Mouse (Mus musculus): ENCODE results near the gene Myo1f.
"Not testable (repeated sequence)": the region's sequence is repeated elsewhere in the genome, so short reads cannot be mapped to it uniquely, and the experiment has no call there.

The Myo1f gene

DNA sequence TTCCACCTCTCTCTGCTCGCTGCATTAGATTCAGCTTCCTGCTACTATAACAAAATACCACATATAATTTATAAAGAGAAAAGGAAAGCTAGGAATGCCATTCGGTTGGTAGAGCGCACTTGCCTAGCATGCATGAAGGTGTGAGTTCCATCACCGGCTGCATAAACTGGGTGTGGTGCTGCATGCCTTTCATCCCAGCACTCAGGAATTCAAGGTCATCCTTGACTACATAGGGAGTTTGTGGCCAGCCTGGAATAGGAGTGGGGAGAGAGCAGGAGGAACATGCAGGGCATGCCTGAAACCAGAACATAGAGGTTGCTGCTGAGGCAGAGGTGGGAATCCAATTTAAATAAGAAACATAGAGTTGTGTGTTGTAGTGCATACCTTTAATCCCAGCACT lies 28.6 kb downstream of the Myo1f start:
- no peak for DNase-seq (ENCODE audit: low read depth, low spot score)

DNA sequence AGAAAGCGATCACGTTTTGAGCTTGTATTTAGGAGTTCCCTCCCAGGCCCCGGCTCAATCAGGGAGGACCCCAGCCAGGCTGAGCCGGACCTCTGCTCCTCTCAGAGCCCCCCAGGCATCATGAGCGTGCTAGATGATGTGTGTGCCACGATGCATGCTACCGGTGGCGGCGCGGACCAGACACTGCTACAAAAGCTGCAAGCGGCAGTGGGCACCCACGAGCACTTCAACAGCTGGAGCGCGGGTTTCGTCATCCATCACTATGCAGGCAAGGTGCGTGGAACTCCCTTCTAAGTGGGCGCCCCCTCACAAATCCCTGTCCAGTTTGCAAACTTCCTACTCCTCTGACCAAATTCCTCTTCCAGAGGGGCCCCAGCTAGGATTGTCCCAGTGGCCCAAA lies 30.5 kb downstream of the Myo1f start:
- DNase-seq (ENCODE audit: low read depth, low spot score): no peak

DNA sequence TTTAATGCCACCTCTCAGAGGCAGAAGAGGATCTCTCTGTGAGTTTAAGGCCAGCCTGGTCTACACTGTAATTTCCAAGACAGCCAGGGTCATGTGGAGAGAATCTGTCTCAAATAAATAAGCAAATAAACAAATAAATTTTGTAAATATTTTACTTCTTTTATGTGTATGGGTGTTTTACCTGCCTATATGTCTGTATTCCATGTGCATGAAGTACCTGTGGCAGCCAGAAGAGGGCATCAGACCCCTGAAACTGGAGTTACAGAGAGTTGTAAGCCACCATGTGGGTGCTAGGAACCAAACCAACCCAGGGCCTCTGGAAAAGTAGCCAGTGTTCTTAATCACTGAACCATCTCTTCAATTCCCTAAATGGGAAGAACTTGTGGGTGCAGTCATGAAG lies 41.8 kb downstream of the Myo1f start:
- DNase-seq (ENCODE audit: low read depth, low spot score): no peak

DNA sequence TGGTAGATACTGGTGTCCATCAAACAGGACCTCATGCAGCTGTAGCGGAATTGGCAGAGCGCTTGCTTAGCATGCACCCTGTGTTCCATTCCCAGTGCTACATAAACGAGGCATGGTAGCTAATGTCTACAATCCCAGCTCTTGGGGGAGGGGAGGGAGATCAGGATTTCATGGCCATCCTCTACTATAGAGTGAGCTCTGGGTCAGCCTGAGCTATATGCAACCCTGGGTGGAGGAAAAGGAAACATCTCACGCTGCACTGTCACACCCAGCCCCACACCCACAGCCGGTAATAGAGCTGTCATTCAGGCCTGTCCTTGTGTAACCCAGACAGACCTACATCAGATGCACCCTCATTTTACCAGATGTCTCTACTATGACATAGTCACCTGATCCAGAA lies 43.0 kb downstream of the Myo1f start:
- no peak for DNase-seq (ENCODE audit: low read depth, low spot score)

DNA sequence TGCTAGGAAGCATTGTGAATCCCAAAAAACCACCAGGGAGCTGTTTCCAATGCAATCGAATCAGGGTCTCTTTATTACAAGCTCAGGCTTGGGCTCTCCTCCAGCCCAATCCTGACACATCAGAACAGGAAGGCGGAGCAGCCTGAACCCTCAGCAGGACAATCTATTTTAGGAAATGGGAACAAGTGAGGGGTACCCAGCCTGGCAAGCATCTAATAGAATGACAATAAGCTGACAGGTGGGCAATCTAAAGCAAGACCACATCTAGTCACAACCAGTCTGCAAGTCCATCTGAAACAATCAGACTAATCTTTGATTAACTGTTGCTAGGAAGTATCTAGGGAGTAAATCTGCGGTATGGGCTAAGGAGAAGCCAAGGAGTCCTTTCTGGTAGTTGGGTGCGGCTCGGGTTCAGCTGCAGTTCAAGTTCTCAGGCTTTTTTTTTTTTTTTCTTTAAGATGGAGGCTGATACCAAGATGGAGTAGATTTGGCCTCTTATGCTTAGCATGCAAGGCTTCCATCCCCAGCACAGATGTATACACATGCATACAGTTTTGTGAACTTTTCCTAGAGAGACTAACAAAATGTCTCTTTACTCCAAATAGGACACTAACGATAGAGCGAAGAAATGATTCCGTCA lies 44.4 kb downstream of the Myo1f start:
- DNase-seq (ENCODE audit: low read depth, low spot score): peak; percentile 70

GRCm38 (mm10) chr17:33600831-33601230 lies 45.3 kb downstream of the Myo1f start:
- DNase-seq (ENCODE audit: low read depth, low spot score): no peak

DNA sequence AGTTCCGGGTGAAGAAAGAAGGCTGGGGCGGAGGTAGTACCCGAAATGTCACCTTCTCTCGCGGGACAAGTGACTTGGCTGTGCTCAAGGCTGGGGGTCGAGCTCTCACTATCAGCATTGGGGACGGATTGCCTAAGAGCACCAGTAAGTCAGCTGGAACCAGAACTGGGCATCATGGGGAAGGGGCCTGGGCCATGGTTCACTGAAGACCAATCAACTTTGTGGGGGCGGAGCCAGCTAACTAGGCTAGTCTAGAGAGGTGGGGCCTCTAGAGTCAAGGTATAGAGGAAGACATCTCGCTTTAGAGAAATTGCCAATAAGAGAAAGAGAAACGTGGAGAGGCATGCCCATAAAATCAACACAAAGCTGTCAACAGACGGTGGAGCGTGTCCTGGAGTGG lies 46.4 kb downstream of the Myo1f start:
- peak; percentile 67 for DNase-seq (ENCODE audit: low read depth, low spot score)

DNA sequence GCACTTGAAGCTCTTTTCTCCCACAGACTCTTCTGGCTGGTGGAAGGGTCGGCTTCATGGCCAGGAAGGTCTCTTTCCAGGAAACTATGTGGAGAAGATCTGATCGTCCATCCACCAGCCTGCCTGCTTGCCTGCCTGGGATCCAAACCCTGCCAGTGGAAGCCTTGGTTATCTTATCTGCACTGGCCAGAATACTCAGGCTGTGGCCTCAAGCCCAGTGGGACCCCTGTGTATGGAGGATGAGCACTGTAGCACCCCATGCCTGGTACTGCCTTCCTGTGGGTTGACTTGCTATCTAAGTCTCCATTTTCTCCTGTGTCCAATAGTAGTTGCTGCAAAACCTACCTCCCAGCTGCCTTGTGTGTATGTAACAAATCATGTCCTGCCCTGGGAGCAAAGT lies 51.8 kb downstream of the Myo1f start:
- DNase-seq (ENCODE audit: low read depth, low spot score): no peak

GRCm38 (mm10) chr17:33610548-33610947 lies 55.0 kb downstream of the Myo1f start:
- DNase-seq (ENCODE audit: low read depth, low spot score): no peak

GRCm38 (mm10) chr17:33613726-33614125 lies 58.2 kb downstream of the Myo1f start:
- DNase-seq (ENCODE audit: low read depth, low spot score): not testable (repeated sequence)

DNA sequence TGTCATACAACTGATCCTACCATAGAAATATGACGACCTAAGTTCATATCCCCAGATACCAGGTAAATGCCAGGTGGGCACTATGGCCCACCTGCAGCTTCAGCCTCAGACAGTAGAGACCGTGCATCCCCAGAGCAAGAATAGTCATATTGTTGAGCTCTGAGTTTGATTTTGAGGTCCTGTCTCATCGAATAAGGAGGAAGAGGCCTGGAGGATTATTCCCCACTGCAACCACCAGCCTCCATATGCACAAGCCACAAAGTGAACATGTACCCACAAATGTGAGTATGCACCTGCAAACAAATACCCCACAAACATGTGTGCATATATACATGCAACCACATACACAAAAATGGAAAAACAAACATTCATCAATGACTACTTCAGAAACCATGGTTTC lies 71.8 kb downstream of the Myo1f start:
- DNase-seq (ENCODE audit: low read depth, low spot score): no peak

- DNase-seq (ENCODE audit: low read depth, low spot score): peak; percentile 75
Observed at GRCm38 (mm10) chr17:33628621-33629486, 73.3 kb downstream of the Myo1f start, which contains the start of gene Zfp414. Zfp414 (plus strand) TSS chr17:33629090.

DNA sequence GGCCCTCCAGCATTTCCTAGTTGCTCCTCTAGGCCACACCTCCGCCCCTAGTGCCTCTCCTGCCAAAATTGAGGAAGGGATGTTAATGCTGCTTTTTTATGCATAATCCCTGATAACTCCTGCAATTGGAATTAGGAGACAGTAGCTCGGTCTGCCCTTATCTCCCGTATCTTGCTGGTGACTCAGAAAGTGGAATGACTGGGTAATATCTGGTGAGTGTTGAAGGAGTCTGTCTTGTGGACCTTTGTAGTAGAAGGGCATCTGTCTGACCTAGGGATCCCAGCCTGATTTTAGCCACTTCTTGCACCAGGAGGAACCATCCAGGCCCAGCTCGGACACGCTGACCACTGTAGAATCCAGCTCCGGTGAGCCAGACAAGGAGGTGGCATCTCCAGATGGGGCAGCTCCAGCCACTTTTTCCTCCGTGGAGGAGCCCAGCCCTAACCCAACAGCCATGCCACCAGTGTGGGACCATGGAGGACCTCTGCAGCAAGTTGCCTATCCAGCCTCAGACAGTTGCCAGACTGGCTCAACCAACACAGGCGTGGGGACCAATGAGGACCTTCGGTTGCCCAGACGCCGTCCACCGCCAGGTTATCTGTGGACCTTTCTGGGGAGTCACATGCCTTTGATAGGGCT lies 74.1 kb downstream of the Myo1f start:
- no peak for DNase-seq (ENCODE audit: low read depth, low spot score)

- no peak for DNase-seq (ENCODE audit: low read depth, low spot score)
Observed at GRCm38 (mm10) chr17:33630171-33630895, 74.8 kb downstream of the Myo1f start.

- no peak for DNase-seq (ENCODE audit: low read depth, low spot score)
Observed at GRCm38 (mm10) chr17:33631236-33631635, 75.7 kb downstream of the Myo1f start.

GRCm38 (mm10) chr17:33631796-33632195 lies 76.3 kb downstream of the Myo1f start:
- no peak for DNase-seq (ENCODE audit: low read depth, low spot score)

DNA sequence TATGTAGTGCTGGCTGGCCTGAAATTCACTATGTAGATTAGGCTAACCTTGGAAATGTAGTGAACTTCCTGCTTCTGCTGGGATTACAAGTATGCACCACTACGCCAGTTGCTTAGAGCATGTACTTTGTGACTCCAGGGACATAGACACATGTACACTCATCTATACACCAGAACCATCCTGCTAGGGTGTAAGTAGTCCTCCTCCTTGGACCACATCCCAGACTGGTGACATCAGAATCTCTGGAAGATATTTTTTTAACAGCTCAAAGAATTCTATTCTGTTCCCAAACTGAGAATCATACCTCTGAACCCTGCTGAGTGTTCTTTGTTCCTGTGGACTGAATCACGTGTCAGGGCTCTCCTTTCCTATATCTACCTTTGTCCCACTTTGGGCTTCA lies 81.5 kb downstream of the Myo1f start:
- DNase-seq (ENCODE audit: low read depth, low spot score): no peak

GRCm38 (mm10) chr17:33637516-33638276 lies 82.2 kb downstream of the Myo1f start, which contains the start of gene Pram1:
Pram1 (plus strand) TSS chr17:33638056.
- no peak for DNase-seq (ENCODE audit: low read depth, low spot score)

DNA sequence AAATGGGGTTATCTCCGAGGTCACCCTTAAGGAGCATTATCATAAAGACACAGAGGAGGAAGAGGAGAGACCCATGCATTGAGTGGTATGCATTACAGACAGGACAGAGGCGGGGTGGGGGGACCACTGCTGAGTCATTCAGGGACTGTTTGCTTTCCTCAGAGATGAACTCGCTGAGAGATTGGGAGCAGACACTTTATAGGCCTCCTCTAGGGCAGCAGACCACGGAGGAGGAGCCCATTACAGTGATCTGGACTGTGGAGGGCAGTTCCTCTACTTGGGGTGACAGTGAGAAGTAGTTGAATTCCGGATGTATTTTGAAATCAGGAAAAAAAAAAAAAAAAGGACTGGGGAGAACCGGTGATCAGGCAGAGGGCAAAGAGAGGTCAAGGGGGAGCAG lies 84.2 kb downstream of the Myo1f start:
- DNase-seq (ENCODE audit: low read depth, low spot score): no peak

DNA sequence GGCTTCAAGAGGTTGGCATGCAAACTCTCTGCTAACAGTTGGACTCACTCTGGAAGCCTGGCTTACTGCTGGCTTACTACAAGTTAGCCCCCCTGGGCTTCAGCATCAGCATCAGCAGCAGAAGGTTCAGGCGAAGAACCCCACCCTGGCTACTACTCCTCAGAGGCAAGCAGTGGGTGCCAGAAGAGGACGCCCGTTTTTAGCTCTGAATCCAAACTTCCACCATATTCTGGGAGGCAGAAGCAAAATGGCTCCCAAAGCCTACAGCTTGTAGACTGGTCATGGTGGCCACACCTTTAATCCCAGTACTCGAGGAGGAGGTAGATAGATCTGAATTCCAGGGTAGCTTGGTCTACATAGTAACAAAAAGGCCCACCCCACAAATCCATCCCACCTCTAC lies 88.6 kb downstream of the Myo1f start:
- no peak for DNase-seq (ENCODE audit: low read depth, low spot score)

DNA sequence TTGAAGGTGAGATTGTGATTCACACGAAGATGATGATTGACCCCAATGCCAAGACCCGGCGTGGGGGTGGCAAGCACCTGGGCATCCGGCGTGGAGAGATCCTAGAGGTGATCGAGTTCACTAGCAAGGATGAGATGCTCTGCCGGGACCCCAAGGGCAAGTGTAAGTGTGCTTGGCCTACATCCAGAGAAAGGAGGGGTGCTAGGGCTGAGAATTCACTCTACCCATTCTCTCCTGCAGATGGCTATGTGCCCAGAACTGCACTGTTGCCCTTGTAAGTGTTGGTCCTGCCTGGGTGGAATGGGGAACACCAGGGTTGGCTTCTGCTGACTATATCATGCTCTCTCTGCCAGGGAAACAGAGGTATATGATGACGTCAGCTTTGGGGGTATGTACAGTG lies 89.6 kb downstream of the Myo1f start:
- DNase-seq (ENCODE audit: low read depth, low spot score): no peak
